Mouse (Mus musculus): ENCODE measurements at regions not wholly inside any gene's neighbourhood (a gene's known extent, or its start where the extent isn't known, plus 50 kb on each side); places are given as distances from the start of the nearest gene placed in this dataset.
A peak's percentile ranks its signal among the peaks of the same experiment; 100 is the strongest.

DNA sequence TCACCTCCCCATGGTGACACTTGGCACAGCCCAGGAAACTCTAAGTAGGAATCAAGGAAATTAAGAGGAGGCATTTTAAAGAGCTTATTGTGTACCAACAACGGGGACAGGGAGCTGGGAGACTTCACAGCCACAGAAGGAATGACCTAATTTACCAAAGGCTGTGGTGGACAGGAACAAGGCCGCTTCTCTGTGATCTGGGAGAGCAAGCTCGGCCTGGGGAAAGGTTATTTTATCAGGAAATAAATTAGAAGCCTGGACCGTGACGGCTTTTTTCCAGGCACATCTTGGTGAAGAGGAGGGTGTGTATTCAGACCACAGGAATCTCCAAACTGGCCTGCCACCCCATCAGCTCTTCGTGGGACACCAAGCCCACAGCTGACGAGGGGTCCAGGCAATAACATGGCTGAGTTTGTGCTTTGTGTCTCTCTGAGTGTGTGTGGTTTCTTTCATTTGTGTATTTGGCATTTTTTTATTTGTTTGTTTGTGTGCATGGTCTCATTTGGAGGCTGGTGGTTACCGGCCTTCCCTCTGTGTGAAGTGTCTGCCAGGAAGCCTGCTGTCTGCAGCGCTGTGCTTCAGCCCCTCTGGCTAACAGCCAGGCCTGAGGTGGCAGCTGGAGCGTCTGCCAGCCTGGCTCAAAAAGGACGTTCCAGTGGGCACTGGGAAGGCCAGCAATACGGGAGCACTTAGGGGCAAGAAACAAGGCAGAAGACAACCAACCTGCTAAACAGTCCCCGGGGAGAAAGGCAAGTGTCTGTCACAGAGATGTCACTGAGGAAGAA, 2174.6 kb upstream of the Gm7489 start:
- Histone ChIP-seq H3K4me1 (peaks cover 9% of the 10 kb centered on the region), H3K4me3 (no peak overlapping the region), H3K36me3 (replicated peaks) (no peaks in the 10 kb centered on the region), H3K9me3 (no peaks in the 10 kb centered on the region), H3K27me3 (ENCODE audit: poor library complexity, severe bottlenecking) (no peaks in the 10 kb centered on the region), H3K27ac (peak overlapping the region; percentile 40; the same call in 1 of the 2 replicates)
- 54% methylated on average over 13 of the region's 13 CpGs for WGBS
- DNase-seq (ENCODE audit: extremely low spot score, low spot score), result no peak

DNA sequence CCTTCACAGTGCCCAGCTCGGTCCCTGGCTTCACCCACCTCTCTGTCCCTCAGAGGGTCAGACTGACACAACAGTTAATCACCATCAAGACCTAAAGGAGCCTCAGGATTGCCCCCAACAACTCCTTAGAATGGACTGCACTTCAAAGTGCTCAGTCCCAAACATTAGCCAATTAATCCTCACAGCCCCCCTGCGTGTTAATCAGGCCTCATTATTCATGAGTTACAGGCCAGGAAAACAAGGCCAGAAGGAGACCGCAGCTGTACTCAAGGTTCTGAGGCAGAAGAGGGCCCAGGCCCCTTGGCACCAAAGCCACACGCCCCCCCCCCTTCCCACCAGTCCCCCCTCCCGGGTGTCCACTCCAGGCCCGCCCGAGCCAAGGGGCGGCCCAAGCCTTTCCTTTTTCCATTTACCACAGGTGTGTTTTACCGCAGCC, 2163.8 kb upstream of the Gm7489 start:
- peak; percentile 33 for DNase-seq (ENCODE audit: extremely low spot score, low spot score)
- Histone ChIP-seq H3K27ac (no peak overlapping the region), H3K9me3 (no peaks in the 10 kb centered on the region), H3K4me1 (peaks cover 10% of the 10 kb centered on the region), H3K27me3 (ENCODE audit: poor library complexity, severe bottlenecking) (peaks cover 10% of the 10 kb centered on the region), H3K36me3 (replicated peaks) (no peaks in the 10 kb centered on the region), H3K4me3 (no peak overlapping the region)
- WGBS, result 17% methylated on average over 9 of the region's 9 CpGs

- H3K9me3 ChIP-seq, result no peaks in the 10 kb centered on the region
- H3K4me1 ChIP-seq, result peaks cover 10% of the 10 kb centered on the region
- H3K27me3 ChIP-seq (ENCODE audit: poor library complexity, severe bottlenecking), result peaks cover 10% of the 10 kb centered on the region
- no peak for DNase-seq (ENCODE audit: extremely low spot score, low spot score)
- 78% methylated on average over 5 of the region's 5 CpGs for WGBS
- no peaks in the 10 kb centered on the region for H3K36me3 ChIP-seq (replicated peaks)
- H3K27ac ChIP-seq, result no peak overlapping the region
- no peak overlapping the region for H3K4me3 ChIP-seq
Measured at GRCm38 (mm10) chr15:51721363-51721762, 2163.3 kb upstream of the Gm7489 start.

GRCm38 (mm10) chr15:51724127-51724526, 2160.6 kb upstream of the Gm7489 start:
- peaks cover 7% of the 10 kb centered on the region for H3K27me3 ChIP-seq (ENCODE audit: poor library complexity, severe bottlenecking)
- no peak for DNase-seq (ENCODE audit: extremely low spot score, low spot score)
- H3K36me3 ChIP-seq (replicated peaks), result no peaks in the 10 kb centered on the region
- WGBS, result 78% methylated on average over 7 of the region's 7 CpGs
- peaks cover 10% of the 10 kb centered on the region for H3K4me1 ChIP-seq
- H3K27ac ChIP-seq, result no peak overlapping the region
- H3K4me3 ChIP-seq, result no peak overlapping the region
- no peaks in the 10 kb centered on the region for H3K9me3 ChIP-seq

DNA sequence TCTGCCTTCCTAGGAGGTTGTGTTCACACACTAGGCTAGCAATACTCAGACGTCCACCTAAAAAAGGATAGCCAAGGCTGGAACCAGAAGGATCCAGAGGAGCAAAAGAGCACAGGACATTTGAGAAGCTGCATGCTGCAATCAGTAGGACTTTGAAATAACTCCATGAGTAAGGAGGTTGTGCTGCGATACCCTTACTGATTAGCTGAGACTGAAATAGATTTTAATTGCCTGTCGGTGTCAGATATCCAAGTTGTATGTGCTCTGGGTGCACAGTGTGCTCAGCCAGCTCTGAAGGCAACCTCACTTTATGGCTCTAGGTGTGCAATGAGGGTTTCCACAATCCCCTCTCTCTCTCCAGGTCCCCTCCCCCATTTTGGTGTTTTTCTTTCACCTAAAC, 2159.2 kb upstream of the Gm7489 start:
- DNase-seq (ENCODE audit: extremely low spot score, low spot score), result no peak
- H3K4me1 ChIP-seq, result peaks cover 9% of the 10 kb centered on the region
- no peaks in the 10 kb centered on the region for H3K9me3 ChIP-seq
- whole genome bisulfite sequencing, result 90% methylated on average over 3 of the region's 3 CpGs
- H3K36me3 ChIP-seq (replicated peaks), result no peaks in the 10 kb centered on the region
- no peaks in the 10 kb centered on the region for H3K27me3 ChIP-seq (ENCODE audit: poor library complexity, severe bottlenecking)
- no peak overlapping the region for H3K4me3 ChIP-seq
- no peak overlapping the region for H3K27ac ChIP-seq

DNA sequence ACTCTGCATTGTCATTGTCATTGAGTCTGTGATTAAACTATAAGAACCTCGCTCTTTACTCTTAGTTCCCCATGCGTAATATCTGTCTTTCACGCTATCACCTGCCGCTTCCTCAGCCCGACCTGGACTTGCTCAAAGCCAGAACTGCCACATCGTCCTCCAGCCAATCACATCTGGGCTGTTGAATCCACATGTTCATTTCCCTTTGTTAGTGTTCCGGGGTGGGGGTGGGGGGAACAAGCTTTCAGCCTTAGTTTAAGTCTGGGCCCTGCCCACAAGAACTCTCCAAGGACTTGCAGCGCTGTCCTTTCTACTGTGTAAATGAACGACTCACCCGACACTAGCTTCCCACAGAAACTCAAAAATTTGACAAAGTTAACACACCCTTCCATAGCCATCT, 2154.6 kb upstream of the Gm7489 start:
- no peaks in the 10 kb centered on the region for H3K4me1 ChIP-seq
- 85% methylated on average over 10 of the region's 10 CpGs for WGBS
- no peaks in the 10 kb centered on the region for H3K27me3 ChIP-seq (ENCODE audit: poor library complexity, severe bottlenecking)
- H3K36me3 ChIP-seq (replicated peaks), result no peaks in the 10 kb centered on the region
- H3K9me3 ChIP-seq, result peaks cover 6% of the 10 kb centered on the region; the same call in 1 of the 2 replicates
- no peak overlapping the region for H3K27ac ChIP-seq
- H3K4me3 ChIP-seq, result no peak overlapping the region
- no peak for DNase-seq (ENCODE audit: extremely low spot score, low spot score)

GRCm38 (mm10) chr15:51730805-51731412, 2153.8 kb upstream of the Gm7489 start:
- DNase-seq (ENCODE audit: extremely low spot score, low spot score), result no peak
- no peak overlapping the region for H3K4me3 ChIP-seq
- WGBS, result 80% methylated on average over 12 of the region's 12 CpGs

GRCm38 (mm10) chr15:51734194-51734593, 2150.5 kb upstream of the Gm7489 start:
- no peaks in the 10 kb centered on the region for H3K36me3 ChIP-seq (replicated peaks)
- WGBS, result 88% methylated on average over 1 of the region's 1 CpGs

More at GRCm38 (mm10) chr15:51730805-51731412, 2153.8 kb upstream of the Gm7489 start:
- Histone ChIP-seq H3K27ac (no peak overlapping the region), H3K9me3 (peaks cover 6% of the 10 kb centered on the region; the same call in 1 of the 2 replicates), H3K4me1 (no peaks in the 10 kb centered on the region), H3K27me3 (ENCODE audit: poor library complexity, severe bottlenecking) (no peaks in the 10 kb centered on the region), H3K36me3 (replicated peaks) (no peaks in the 10 kb centered on the region)

More at GRCm38 (mm10) chr15:51734194-51734593, 2150.5 kb upstream of the Gm7489 start:
- H3K4me1 ChIP-seq, result no peaks in the 10 kb centered on the region
- H3K9me3 ChIP-seq, result peaks cover 6% of the 10 kb centered on the region; the same call in 1 of the 2 replicates
- no peak overlapping the region for H3K4me3 ChIP-seq
- no peak overlapping the region for H3K27ac ChIP-seq
- DNase-seq (ENCODE audit: extremely low spot score, low spot score), result no peak
- H3K27me3 ChIP-seq (ENCODE audit: poor library complexity, severe bottlenecking), result no peaks in the 10 kb centered on the region
